Mouse (Mus musculus) T-helper 1 cell (primary cell): ENCODE data around the gene Tmem234.

Source experiments
- in situ Hi-C: fragments of 300-600 bp; cut with MboI, MseI; formaldehyde crosslinking; loops from one replicate; pipeline ENCODE4 v1.15.1; 2025; ENCODE audit warnings: high pct_unique_total_duplicates

The Tmem234 gene

DNA sequence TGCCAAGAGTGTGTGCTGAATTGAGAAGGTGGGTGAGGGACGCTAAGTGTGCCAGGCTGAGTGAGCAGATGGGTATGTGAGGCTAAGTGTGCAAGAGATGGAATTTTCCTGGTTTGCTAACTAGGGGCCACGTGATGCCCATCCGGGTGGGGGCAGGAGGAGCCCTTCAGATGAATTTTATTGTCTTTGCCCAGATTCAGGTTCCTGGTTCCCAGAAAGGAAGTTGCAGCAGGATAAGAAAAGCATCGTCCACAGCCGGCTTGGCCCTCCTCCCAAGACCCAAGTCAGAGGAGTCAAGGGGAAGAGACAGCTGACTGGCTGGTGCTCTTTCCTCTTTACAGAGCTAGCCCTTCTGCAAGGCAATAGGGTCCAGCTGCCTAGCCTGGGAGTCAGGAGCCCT, 22.0 kb upstream of the Tmem234 start, which contains the start of gene Fam167b:
TSS of gene Fam167b (minus strand) at position 84 of the 400 bp plus-strand sequence.
- in situ Hi-C loops = no loop called here

DNA sequence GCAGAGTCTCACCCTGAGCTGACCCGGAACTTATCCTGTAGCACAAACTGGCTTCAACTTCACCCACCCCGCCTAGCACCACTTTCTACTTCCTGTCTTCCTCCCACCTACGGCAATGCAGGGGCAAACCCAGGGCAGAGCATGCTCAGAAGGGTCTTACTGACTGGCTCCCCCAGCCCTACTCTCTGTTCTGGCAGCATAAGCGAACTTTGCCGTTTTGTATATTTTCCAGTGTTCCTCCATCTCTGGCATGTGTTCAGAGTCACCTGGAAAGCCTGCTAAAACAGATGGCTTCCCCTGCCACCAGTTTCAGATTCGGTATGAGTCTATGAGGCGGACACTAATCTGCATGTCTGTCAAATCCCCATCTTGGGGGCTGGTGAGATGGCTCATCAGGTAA, 20.1 kb upstream of the Tmem234 start:
- in situ Hi-C loops = no loop called here

DNA sequence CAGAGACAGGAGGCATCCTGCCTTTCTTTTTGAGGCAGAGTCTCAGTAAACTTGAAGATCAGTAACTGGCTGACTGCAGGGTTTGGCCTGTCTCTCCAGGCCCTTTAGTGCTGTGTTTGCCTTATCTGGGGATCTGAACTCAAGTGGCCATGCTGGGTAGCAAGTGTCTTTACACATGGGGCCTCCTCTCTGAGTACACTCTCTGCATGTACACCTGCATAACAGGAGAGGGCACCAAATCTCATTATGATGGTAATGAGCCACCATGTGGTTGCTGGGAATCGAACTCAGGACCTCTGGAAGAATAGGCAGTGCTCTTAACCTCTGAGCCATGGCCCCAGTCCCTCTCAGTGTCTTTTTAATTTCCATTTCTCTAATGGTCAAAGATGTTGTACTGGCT, 18.2 kb upstream of the Tmem234 start:
- in situ Hi-C loops = no loop called here

DNA sequence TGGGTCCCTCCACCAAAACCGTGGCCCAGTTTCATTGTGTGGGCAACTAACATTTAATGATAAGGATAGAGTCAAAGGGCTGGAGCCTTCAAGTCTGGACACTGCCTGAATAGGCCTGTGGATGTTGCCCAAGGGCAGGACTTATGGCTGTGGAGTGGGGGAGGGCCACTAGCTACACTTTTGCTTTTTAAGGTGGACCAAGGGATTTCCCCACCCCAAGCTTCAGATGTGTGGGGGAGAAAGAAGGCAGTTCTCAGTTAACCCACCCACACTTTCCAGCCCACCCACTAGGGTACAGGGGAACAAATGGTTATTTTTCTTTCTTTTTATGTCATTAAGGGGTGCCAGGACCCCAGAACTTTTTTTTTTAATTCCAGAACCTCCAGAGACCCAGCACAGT, 16.1 kb upstream of the Tmem234 start:
- in situ Hi-C loops = no loop called here

DNA sequence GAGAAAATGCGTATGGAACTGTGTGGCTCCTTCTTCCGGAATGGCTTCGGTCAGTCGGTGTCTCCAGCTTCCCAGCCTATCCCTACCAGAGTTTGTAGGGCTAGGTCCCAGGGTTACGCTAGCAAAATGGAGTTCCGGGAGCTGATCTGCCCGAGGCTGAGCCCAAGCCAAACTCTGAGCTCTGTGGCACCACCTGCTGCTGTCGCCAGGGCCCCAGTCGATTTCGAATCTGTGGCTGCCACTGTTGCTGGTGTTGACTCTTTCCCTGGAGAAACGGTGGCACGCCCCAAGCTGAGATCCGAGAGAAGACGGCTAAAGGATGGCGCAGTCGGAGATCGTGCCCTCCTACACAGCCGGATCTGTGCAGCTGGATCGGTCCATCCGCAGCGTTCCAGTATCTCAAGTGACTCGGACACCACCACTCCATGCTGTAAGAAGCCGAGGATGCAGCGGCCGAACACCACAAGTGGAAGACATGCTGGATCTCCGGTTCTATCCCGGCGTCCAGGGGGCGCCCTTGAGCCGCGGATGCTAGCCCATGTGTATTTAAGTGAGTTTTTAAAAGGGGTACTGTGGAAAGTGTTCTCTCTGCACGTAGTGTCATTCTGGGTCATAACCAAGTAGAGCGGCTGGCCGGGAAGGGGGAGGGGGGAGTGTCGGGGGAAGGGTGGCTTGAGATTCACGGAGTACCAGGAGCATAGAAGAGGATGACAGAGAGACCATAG, 15.4 kb upstream of the Tmem234 start:
- in situ Hi-C loops = no loop called here

DNA sequence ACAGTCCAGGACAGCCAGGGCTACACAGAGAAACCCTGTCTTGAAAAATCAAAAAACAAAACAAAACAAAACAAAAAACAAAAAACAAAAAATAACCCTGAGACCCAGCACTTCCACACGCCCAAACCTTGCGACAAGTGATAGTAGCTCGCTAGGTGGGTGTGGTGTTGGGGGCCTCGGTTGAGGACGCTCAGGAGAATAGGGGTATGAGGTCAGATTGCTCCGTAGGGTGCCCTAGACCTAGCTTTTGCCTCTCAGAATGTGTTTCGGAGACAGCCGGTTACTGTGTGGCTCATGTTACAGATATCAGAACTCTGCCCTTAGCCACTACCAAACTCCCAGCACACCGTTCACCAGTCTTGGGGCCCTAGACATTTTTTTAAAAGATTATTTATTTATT, 14.7 kb upstream of the Tmem234 start:
- in situ Hi-C loops = no loop called here

DNA sequence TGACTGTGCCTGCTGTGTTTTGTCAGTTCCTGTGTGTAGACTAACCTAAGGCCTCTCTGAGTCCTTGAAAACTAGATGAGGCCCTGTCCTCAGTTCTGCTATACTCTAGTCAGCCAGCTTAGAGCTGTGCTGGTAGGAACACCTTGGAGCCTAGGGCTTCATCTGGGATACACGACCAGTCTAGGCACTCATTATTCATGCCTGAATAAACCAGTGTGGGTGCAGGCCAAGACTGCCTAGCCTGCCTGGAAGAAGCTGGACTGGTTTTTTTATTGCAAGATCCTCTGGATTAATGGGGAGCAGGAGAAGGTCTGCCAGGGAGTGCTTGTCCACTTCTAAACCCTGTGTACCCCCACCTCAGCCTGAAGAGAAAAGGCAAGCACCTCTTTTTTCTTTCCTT, 13.5 kb upstream of the Tmem234 start:
- in situ Hi-C loops = no loop called here

DNA sequence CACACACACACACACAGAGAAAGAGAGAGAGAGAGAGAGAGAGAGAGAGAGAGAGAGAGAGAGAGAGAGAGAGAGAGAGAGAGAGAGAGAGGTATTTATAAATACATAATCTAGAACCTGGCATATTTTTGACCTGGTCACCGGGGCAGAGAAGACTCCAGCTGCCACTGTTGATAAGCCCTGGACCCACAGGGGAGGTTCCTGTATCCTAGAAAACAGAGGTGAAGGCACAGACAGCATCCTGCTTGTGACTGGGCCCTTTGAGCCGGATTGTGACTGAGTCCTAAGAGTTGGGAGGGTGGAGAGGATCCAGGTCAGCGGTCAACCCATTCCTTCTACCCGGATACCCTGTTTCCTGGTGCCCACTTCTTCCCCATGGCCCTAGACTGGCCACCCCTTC, 11.6 kb upstream of the Tmem234 start:
- in situ Hi-C loops = no loop called here

DNA sequence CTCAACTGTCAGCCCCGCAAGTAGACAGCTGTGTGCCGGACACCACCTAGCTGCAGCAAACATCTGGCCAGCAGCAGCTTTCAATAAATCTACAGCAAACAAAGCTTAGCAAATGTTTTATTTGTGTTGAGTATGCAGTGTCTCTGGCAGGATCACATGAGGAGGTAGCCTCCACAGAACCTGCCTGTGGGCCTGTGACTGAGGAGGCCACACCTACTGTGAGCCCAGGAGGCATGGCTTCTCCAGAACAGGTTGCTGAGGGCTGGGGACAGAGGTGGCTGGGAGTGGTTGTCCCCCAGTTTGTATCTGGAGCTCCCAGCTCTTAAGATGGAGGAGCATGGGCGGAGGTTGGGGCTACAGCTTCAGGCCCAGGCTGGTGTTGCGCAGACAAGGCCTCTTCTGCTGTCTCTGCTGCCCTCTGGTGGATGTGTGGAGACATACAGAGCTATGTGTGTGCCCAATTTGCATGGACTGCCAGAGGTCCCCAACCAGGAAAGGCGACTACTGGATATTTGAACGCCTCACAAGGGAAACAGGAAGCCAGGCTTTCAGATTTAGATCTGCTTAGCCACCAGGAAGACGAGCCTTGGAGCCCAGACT, 8.1 kb downstream of the Tmem234 start:
- in situ Hi-C loops = no loop called here

DNA sequence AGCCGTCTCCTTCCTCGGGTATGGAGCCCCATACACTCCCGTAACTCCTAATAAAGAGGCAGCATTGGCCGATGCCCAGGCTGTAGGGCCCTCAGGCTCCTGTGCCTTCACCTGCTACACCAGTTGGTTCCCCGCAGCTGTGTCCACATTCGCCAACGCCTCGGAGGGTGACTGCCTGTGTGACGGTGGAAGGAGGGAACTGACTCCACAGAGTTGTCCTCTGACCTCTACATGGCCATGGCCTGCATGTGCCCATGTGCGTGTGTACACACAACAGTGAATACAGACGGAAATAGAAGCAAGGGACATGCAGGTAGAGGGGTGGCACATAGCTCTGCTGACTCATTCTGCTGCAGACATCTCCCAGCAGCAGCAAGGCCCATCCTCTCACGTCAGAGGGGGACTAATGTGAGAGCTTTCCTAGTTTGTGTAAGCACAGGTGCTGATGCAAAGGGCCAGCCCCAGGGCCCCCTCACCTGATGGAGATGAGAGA, 8.7 kb downstream of the Tmem234 start:
- in situ Hi-C loops = no loop called here

DNA sequence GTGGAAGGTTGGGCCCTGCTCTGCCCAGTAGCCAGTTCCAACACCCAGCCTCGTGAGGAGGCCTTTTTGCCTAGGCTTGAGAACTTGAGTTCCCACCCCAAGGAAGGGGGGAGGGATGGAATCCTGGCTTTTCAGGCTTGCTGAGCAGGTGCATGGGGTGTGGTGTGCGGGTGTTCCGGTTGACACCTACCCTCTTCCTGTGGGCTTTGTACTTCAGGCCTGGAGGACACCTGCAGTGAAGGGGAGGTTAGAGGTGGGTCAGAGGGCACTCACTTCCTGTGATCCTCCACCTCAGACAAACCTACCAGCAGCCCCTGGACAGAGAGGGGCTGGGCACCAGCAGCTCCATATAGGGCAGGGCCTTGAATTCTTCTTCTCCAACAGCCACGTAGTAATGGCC, 9.6 kb downstream of the Tmem234 start:
- in situ Hi-C loops = loop anchor here (5.0 kb wide), 1 partner anchor 63 kb away; no protein-coding TSS in a partner anchor

DNA sequence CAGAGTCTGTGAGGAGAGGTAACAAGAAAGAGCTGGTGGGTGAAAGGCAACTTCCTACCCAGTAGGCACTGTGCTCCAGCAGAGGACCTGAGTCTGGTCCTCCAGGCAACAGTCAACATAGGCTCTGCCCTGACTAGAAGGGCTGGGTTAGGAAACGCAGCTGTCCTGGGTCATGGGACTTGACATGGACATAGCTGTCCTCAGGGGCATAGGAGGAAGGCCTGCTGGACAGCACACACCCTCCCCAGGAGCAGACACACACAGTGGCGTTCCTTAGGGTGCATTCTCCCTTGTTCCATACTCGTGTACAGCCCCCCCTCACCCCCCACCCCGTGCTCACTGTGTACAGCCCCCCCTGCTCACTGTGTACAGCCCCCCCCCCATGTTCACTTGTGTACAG, 10.0 kb downstream of the Tmem234 start:
- in situ Hi-C loops = loop anchor here (5.0 kb wide), 1 partner anchor 63 kb away; no protein-coding TSS in a partner anchor

DNA sequence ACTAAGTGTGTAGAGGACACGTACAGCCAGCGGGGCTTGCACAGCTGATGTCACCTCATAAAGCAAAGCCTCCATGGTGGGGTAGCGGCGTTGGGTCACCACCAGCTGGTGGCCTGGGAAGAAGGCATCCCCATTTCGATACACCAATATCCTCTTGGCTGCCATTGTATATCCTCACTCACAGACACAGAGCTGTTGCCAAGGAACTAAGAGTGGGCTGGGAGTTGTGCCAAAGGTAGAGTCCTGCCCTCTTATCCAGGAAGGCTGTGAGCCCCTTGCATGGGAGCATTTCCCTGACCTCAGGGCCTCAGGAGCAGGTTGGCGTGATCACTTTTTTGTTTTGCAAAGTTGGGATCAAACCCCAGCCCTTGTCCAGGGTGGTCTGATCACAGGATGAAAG, 13.6 kb downstream of the Tmem234 start, which contains the start of gene Dcdc2b:
TSS of gene Dcdc2b (minus strand) at position 165 of the 400 bp plus-strand sequence.
- in situ Hi-C loops = loop anchor here (5.0 kb wide), 1 partner anchor 67 kb away; no protein-coding TSS in a partner anchor

DNA sequence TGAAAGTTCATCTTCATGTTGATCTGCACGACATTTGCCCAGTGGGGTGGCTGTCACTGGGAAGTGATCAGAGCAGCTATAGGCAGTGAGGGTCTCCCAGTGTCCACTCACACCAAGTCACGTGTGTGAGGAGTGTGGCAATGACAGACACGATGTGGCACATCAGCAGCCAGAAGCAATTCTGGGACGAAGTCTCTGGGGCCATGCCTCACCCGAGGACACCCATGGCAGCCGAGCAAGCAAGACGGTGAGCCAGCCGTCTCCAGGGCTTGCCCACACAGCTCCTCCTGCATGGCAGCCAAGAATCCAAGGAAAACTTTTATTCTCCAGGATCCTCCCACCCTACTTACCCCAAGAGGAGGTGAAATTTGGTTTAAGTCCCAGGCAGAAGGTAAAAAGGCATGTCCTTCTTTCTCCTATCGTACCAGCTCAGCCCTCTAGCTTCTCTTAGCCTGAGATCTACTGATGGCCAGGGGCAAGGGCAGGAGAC, 15.4 kb downstream of the Tmem234 start:
- in situ Hi-C loops = no loop called here

DNA sequence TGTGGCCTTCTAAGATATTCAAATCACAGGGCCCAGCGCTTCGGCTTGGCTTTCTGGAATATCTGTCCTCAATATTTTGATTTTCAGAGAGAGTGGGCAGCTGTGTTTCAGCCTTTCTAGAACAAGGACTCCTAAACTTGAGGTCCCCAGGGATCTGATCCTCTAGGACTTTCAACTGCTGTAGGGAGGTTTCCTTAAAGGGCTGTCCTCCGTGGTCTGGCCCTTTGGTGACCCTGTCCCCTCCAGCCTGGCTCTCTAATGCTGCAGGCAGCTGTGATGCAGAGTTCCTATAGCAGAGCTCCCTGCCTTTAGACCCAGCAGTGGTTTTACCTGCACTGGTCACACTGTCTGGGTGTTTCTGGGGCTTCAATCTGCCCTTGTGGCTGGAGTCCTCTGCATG, 16.2 kb downstream of the Tmem234 start:
- in situ Hi-C loops = no loop called here

DNA sequence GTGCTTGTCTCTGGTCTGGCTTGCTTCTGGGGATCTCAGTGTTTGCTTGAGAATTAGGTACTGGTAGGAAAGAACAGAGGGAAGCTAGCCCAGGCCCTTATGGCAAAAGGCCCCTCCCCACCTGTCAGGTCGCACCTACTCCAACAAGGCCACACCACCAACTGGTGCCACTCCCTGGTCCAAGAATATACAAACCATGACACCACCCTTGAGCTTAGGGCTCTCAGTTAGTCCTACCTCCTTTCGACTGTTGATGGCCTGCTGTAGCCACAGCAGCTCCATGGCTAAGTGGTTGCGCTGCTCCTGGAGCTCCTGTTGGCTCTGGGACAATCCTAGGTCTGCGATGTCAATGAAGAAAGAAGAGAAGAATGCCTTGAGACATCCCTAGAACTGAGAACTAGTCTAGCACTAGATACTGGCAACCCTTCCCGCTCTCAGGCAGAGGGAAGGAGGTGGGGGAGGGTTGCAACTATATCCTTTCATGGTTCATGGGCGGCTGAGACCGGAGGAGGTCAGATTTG, 16.7 kb downstream of the Tmem234 start:
- in situ Hi-C loops = no loop called here

DNA sequence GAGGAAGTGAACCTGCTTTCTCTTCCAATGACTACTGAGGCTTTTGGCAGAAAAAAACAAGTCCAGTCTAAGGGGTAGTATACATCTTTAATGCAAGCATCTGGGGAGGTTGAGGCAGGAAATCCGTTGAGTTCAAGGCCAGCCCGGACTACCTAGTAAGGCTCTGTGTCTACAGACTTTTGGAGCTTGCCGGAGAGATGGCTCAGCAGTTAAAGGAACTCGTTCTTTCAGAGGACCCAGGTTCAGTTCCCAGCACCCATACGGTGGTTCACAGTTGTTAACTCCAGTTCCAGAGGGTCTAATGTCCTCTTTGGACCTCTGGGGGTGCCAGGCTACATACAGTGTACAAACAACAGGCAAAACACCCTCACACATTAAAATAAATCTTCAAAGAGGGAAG, 17.6 kb downstream of the Tmem234 start:
- in situ Hi-C loops = no loop called here

DNA sequence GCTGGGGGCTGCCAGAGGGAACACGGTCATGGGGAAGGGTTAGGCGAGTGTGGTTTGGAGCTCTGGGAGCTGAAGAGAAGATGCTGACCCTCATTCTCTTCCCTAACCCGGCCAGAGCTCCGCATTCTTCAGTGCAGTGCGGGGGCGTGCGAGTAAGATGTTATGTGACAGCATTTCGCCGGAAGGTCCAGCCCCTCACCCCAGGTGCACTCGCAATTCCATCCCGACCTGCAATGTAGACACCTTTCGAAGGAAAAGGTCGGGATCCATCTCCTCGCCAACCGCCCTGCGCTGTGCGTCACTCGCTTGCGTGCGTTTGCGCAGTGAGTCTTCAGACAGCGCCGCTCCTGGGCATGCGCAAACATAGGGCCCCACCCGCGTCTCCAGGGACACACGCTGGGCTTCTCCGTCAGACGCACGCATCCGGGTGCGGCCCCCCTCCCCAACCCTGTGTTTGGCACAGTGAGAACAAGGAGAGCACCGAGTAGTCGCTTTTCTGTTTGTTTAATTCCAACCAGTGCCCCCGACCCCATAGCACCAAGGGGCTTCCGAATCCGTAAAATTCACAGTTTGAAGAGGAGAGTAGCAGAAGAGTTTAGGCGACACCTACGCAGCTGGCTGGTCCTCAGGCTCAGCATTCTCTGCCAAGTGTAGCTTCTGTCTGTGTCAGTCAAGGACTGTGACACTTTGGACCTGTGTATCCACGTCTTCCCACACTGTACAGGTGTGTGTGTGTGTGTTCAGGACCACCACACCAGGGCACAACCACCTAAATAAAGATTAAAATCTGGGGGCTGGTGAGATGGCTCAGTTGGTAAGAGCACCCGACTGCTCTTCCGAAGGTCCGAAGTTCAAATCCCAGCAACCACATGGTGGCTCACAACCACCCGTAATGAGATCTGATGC, 18.6 kb downstream of the Tmem234 start, which contains the start of gene Iqcc:
TSS of gene Iqcc (minus strand) at position 314 of the 906 bp plus-strand sequence.
- in situ Hi-C loops = no loop called here

DNA sequence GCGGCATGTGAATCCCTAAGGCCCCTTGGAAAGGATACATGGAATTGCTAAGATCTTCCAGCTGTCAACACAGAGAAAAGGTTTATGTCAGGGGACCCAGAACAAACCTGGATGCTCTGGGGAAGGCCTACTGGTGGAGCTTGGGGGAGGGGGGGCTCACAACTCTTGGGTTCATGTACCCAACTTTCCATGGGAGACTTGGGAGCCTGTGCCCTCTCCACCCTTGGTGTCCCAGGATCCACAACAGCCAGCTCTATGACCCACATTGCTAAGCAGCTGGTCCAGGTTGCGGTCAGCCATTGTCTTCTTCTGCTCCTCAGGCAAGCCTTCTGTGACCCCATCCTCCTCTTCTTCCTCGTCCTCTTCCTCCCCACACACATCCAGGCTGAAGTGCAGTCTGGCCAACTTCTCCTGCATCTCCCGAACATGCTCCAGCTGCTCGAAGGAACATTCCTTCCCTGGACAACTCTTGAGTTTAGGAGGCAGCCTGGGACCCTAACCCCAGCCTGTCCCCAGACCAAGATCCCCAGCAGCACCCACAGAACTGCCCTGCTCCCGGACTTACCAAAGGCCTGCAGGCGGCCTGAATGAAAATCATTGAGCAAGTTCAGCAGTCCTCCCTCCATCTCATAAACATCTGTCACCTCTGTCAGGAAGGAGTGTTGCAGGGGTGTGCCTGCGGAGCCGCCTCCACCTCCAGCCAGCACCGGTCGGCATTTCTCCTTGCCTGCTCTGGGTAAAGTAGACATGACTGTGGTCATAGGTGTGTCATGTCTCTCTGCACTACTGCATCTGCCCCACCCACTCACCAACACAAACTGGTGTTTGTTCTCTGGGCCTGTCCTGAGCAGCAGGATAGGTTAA, 20.2 kb downstream of the Tmem234 start:
- in situ Hi-C loops = no loop called here

DNA sequence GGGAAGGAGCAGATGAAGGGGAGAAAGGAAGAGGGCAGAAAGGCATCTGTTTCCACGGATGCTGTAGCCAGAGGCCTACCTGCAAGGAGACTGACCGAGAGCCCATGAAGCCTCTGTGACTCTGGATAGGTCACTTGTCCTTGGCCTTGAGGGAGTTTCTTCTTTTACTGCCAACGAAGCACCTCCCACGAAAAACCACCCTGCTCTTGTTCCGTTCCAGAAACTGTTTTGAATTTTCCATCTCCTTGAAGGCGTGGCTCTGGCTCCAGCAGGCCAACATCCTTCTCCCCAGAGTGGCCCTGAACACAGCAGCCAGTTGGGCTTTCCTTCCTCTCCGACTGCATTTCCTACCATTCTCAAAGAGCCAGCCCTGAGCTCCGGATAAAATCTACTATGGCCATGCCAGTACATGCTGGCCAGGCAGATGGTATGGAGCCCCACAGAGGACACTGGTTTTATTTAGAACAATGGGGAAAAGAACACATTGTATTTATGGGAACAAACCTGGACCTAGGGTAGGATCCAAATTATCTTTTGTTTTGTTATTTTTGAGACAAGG, 20.9 kb downstream of the Tmem234 start:
- in situ Hi-C loops = no loop called here
